Mouse (Mus musculus) liver, adult 2 months (tissue): Measurements from ENCODE around the gene Ddc.

Experiments used
- CTCF ChIP-seq: fragments of 200-500 bp; IDR thresholded peaks from 2 replicates; pipeline ENCODE4 v1.5.1; 2011; ENCODE audit warnings: low read depth, low read length, control low read depth
- POLR2A ChIP-seq: fragments of 200-500 bp; IDR thresholded peaks from 2 replicates; pipeline ENCODE4 v1.6.1; 2011; ENCODE audit warnings: low read length, control low read depth; ENCODE audit not compliant: insufficient read depth; ENCODE audit errors: extremely low read depth

- TF ChIP-seq POLR2A (no peak), CTCF (peak; percentile 84)
Observed at GRCm38 (mm10) chr11:11788521-11788974, 109.4 kb downstream of the Ddc start.
